Mouse (Mus musculus): Measurements from ENCODE around the gene Tusc2.

GRCm38 (mm10) chr9:107555701-107556100, 7.4 kb upstream of the Tusc2 start:
- no peak for TF ChIP-seq CTCF (conservative IDR thresholded peaks at IDR 0.05; ENCODE audit: low read length)
- TF ChIP-seq POU5F1 (IDR thresholded peaks at IDR 0.05; ENCODE audit: borderline replicate concordance, low read length) = no peak
- TF ChIP-seq NANOG (IDR thresholded peaks at IDR 0.05; ENCODE audit: borderline replicate concordance, low read length) = no peak

Data from E14TG2a.4 (cell line).